Mouse (Mus musculus) kidney, adult 8-10 months (tissue): Measurements from ENCODE around the gene Nmb.
"Not testable (repeated sequence)": the region's sequence is repeated elsewhere in the genome, so short reads cannot be mapped to it uniquely, and the experiment has no call there.

Experiments used
- DNase-seq, 2 experiments: peaks; one replicate each; pipeline ENCODE4 v3.0.0; 2022

Nmb gene

GRCm38 (mm10) chr7:80904921-80905515 is at the start of gene Nmb:
TSS of gene Nmb (minus strand) at chr7:80905076.
- DNase-seq: peak; percentile 53 to 65

- peak; percentile 63 to 73 for DNase-seq
Observed at GRCm38 (mm10) chr7:80954251-80954650, 49.4 kb upstream of the Nmb start.

GRCm38 (mm10) chr7:80952140-80952539 is 47.3 kb upstream of the Nmb start:
- no peak for DNase-seq

- DNase-seq: peak in 1 of 2 experiments; percentile 56
Observed at GRCm38 (mm10) chr7:80951461-80951860, 46.6 kb upstream of the Nmb start.

GRCm38 (mm10) chr7:80947445-80948350 is 42.8 kb upstream of the Nmb start, which contains the start of gene Sec11a:
TSS of gene Sec11a (minus strand) at chr7:80947780.
- DNase-seq: peak; percentile 93 to 95

GRCm38 (mm10) chr7:80939808-80940207 is 34.9 kb upstream of the Nmb start:
- DNase-seq: no peak

- DNase-seq: not testable (repeated sequence)
Observed at GRCm38 (mm10) chr7:80937304-80937666, 32.4 kb upstream of the Nmb start.

- not testable (repeated sequence) for DNase-seq
Observed at GRCm38 (mm10) chr7:80936617-80937303, 31.9 kb upstream of the Nmb start.

- DNase-seq: no peak
Observed at GRCm38 (mm10) chr7:80935834-80936233, 31.0 kb upstream of the Nmb start.

GRCm38 (mm10) chr7:80932777-80933176 is 27.9 kb upstream of the Nmb start:
- no peak for DNase-seq

- no peak for DNase-seq
Observed at GRCm38 (mm10) chr7:80931618-80932207, 26.8 kb upstream of the Nmb start.

- no peak for DNase-seq
Observed at GRCm38 (mm10) chr7:80923165-80923564, 18.3 kb upstream of the Nmb start.

GRCm38 (mm10) chr7:80919647-80920008 is 14.8 kb upstream of the Nmb start:
- DNase-seq: no peak

- no peak for DNase-seq
Observed at GRCm38 (mm10) chr7:80918982-80919646, 14.2 kb upstream of the Nmb start.

GRCm38 (mm10) chr7:80917916-80918465 is 13.1 kb upstream of the Nmb start:
- peak in 1 of 2 experiments; percentile 62 for DNase-seq

GRCm38 (mm10) chr7:80912496-80912895 is 7.6 kb upstream of the Nmb start:
- no peak for DNase-seq

- DNase-seq: no peak
Observed at GRCm38 (mm10) chr7:80911053-80911452, 6.2 kb upstream of the Nmb start.

- DNase-seq: no peak
Observed at GRCm38 (mm10) chr7:80903625-80904422, 1.1 kb downstream of the Nmb start.

GRCm38 (mm10) chr7:80901541-80902274 is 3.2 kb downstream of the Nmb start:
- no peak for DNase-seq

GRCm38 (mm10) chr7:80900944-80901501 is 3.9 kb downstream of the Nmb start, which contains the start of gene Wdr73:
TSS of gene Wdr73 (minus strand) at chr7:80901269.
- DNase-seq: peak; percentile 89 to 90
